Mouse (Mus musculus) kidney, embryonic 15.5 days (tissue): ENCODE results near the gene Zfp260. TPM values are rescaled to one million over a fixed set of nuclear protein-coding genes. Genes with fewer than 3 reads are reported as not detected.

Source experiments
- ATAC-seq: fragments of 200-750 bp; cut with Nextera tagmentation; replicated peaks from 2 replicates; pipeline ENCODE4 v1.8.0; 2017; ENCODE audit warnings: moderate TSS enrichment; ENCODE audit not compliant: low FRiP score
- H3K27ac ChIP-seq: fragments of 300-500 bp; sonication (generic); 2 replicates; pipeline ENCODE4 v1.5.1; 2015; ENCODE audit warnings: mild to moderate bottlenecking, inconsistent platforms
- H3K27me3 ChIP-seq: fragments of 300-500 bp; sonication (generic); 2 replicates; pipeline ENCODE4 v1.6.1; 2015; ENCODE audit warnings: inconsistent platforms
- H3K36me3 ChIP-seq: fragments of 300-500 bp; sonication (generic); 2 replicates; pipeline ENCODE4 v1.6.1; 2015; ENCODE audit warnings: inconsistent platforms
- H3K4me1 ChIP-seq: fragments of 300-500 bp; sonication (generic); 2 replicates; pipeline ENCODE4 v1.6.1; 2015; ENCODE audit warnings: inconsistent platforms
- H3K4me2 ChIP-seq: fragments of 300-500 bp; sonication (generic); 2 replicates; pipeline ENCODE4 v1.6.1; 2015; ENCODE audit warnings: moderate library complexity, mild to moderate bottlenecking, inconsistent platforms
- H3K4me3 ChIP-seq: fragments of 300-500 bp; sonication (generic); replicated peaks from 2 replicates; pipeline ENCODE4 v1.5.1; 2015; ENCODE audit warnings: mild to moderate bottlenecking, inconsistent platforms
- H3K9ac ChIP-seq: fragments of 300-500 bp; sonication (generic); 2 replicates; pipeline ENCODE4 v1.6.1; 2015; ENCODE audit warnings: mild to moderate bottlenecking, inconsistent platforms
- H3K9me3 ChIP-seq: fragments of 300-500 bp; sonication (generic); replicated peaks from 2 replicates; pipeline ENCODE4 v1.6.1; 2016; ENCODE audit warnings: inconsistent platforms
- WGBS: fragments of 180-500 bp; shearing (Covaris S2); methylation state at CpG from one replicate; pipeline ENCODE4 v1.1.7; 2015; ENCODE audit warnings: mixed read lengths; 5-methylcytosine and 5-hydroxymethylcytosine counted together
- polyA plus RNA-seq: library from polyadenylated mRNA; unstranded; fragments of >200 nt; fragmentation: Nextera tagmentation; extraction: Ambion mirVana; gene quantifications from 2 replicates; pipeline ENCODE4 v1.2.1, GENCODE M21; 2015

Zfp260 gene
- 109 and 114 TPM in 2 replicates for polyA plus RNA-seq

DNA sequence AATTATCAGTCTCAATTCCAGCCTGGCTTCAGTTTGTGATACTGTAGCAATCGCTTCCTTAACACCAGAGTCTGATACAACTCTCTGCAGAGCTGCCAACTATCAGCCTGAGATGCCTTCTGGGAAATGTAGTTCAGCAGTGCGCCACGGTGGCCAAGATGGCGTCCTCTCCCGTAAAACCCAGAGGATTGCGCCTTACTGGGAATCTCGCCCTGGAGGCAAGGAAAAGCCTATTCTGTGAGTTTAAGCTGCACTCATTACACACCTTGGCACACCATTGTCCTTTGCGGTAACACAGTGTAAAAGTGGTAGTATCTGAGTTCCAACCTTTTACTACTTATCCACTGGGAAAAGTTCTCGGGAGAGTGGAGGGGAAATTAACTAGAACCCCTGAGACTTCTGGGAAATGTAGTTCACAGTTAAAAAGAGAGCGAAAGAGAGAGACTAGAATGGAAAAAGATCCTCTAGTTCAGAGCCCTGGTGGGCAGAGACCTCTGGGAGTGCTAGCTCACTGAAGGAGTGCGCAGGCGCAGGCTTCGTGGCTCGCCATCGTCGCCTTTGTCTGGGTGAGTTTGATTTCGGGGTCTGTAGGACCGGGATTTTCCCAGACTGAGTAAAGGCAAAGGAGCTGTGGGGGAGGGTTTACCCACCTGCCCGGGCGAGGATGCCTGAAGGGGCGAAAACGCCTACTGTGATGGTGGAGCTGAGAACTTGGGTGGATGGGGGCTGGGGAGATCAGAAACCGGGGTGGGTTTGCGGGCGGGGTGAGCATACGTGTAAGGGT, at the start of gene Zfp260:
Gene Zfp260, plus strand, starts transcription at position 132 of the 784 bp plus-strand sequence.
- peak within 1 kb of the TSS; percentile 60 for H3K4me2 ChIP-seq
- no peaks in the 10 kb centered on the region for H3K27me3 ChIP-seq
- peak within 1 kb of the TSS; percentile 74 for H3K9ac ChIP-seq
- H3K36me3 ChIP-seq = peaks cover 20% of the 10 kb centered on the region
- under 1% methylated on average over 26 of the region's 26 CpGs for WGBS
- H3K27ac ChIP-seq = peak within 1 kb of the TSS; percentile 98
- H3K4me1 ChIP-seq = peaks cover 15% of the 10 kb centered on the region
- H3K4me3 ChIP-seq = peak within 1 kb of the TSS; percentile 74
- ATAC-seq = peak; percentile 85
- no peaks in the 10 kb centered on the region for H3K9me3 ChIP-seq

GRCm38 (mm10) chr7:30048126-30048525, 46.5 kb upstream of the Zfp260 start:
- no peak overlapping the region for H3K9ac ChIP-seq
- H3K9me3 ChIP-seq = no peaks in the 10 kb centered on the region
- ATAC-seq = no peak
- no peaks in the 10 kb centered on the region for H3K27me3 ChIP-seq
- WGBS = 84% methylated on average over 4 of the region's 4 CpGs
- H3K27ac ChIP-seq = no peak overlapping the region
- no peak overlapping the region for H3K4me3 ChIP-seq
- H3K36me3 ChIP-seq = no peaks in the 10 kb centered on the region
- H3K4me1 ChIP-seq = peaks cover 19% of the 10 kb centered on the region
- H3K4me2 ChIP-seq = no peak overlapping the region

DNA sequence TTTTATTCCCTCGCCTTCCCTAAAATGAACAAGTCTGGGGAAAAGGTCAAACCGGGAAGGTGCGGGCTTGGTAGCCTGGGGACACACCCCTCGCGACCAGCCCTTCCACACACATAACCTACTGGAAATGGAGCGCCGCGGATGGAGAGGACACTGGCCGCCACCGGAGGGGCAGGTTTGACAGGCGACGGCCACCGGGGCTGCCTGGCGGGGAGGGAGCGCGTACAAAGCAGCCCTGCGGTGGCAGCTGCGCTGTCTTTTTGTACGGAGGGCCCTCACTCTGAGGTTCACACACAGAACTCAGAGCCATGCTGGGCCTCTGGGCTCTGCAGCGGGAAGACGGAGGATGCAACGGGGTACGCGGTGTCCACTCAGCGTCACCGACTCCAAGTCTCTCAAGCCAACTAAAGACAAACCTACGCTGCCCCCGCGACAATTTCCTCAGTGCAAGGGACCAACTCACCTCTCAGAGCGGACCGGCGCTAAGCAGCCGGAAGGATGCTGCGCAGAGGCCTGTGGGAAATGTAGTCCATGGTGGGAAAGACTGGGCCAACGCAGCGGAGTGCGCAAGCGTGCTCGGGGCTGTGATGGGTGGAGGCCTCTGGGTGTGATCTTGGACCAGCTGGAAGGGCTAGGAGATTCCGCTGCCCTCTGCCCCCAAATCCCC, 43.6 kb upstream of the Zfp260 start, which contains the start of gene Zfp14:
Gene Zfp14, minus strand, starts transcription at position 499 of the 667 bp plus-strand sequence.
- Histone ChIP-seq H3K9ac (peak within 1 kb of the TSS; percentile 63), H3K9me3 (no peaks in the 10 kb centered on the region), H3K4me1 (peaks cover 16% of the 10 kb centered on the region), H3K4me3 (peak within 1 kb of the TSS; percentile 72), H3K27me3 (no peaks in the 10 kb centered on the region), H3K27ac (peak within 1 kb of the TSS; percentile 86), H3K4me2 (peak within 1 kb of the TSS; percentile 87), H3K36me3 (peaks cover 11% of the 10 kb centered on the region)
- peak; percentile 99 for ATAC-seq
- WGBS = 0% methylated on average over 40 of the region's 40 CpGs

- peaks cover 16% of the 10 kb centered on the region for H3K4me1 ChIP-seq
- H3K4me3 ChIP-seq = no peak overlapping the region
- H3K4me2 ChIP-seq = no peak overlapping the region
- WGBS = 6% methylated on average over 3 of the region's 3 CpGs
- peak overlapping the region; percentile 37; the same call in 1 of the 2 replicates for H3K27ac ChIP-seq
- H3K9ac ChIP-seq = no peak overlapping the region
- H3K9me3 ChIP-seq = no peaks in the 10 kb centered on the region
- peaks cover 30% of the 10 kb centered on the region for H3K36me3 ChIP-seq
- no peak for ATAC-seq
- no peaks in the 10 kb centered on the region for H3K27me3 ChIP-seq
Observed at GRCm38 (mm10) chr7:30053591-30053990, 41.0 kb upstream of the Zfp260 start.

GRCm38 (mm10) chr7:30060341-30060740, 34.2 kb upstream of the Zfp260 start:
- H3K36me3 ChIP-seq = peaks cover 72% of the 10 kb centered on the region
- no peak for ATAC-seq
- H3K4me3 ChIP-seq = no peak overlapping the region
- no peak overlapping the region for H3K4me2 ChIP-seq
- H3K4me1 ChIP-seq = peaks cover 10% of the 10 kb centered on the region
- no peak overlapping the region for H3K27ac ChIP-seq
- 41% methylated on average over 6 of the region's 6 CpGs for WGBS
- H3K9ac ChIP-seq = no peak overlapping the region
- H3K27me3 ChIP-seq = no peaks in the 10 kb centered on the region
- H3K9me3 ChIP-seq = no peaks in the 10 kb centered on the region

DNA sequence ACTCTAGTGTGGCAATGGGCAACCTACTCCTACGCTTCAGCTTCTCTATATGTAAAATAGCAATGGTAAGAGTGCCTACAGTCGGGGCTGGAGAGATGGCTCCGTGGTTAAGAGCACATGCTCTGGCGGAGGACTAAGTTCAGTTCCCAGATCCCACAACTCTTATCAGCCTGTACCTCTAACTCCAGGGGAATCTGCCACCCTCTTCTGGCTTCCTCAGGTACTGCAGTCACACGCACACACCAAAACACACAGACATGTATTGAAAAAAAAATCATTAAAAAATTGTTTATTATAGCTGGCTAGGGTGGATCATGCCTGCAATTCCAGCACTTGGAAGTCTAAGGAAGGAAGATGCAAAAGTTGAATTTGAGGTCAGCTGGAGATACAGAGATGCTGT, 32.1 kb upstream of the Zfp260 start:
- Histone ChIP-seq H3K4me3 (no peak overlapping the region), H3K9ac (no peak overlapping the region), H3K36me3 (peaks cover 66% of the 10 kb centered on the region), H3K4me2 (no peak overlapping the region), H3K9me3 (no peaks in the 10 kb centered on the region), H3K27me3 (no peaks in the 10 kb centered on the region), H3K4me1 (peaks cover 10% of the 10 kb centered on the region), H3K27ac (no peak overlapping the region)
- no peak for ATAC-seq
- WGBS = 92% methylated on average over 5 of the region's 5 CpGs

DNA sequence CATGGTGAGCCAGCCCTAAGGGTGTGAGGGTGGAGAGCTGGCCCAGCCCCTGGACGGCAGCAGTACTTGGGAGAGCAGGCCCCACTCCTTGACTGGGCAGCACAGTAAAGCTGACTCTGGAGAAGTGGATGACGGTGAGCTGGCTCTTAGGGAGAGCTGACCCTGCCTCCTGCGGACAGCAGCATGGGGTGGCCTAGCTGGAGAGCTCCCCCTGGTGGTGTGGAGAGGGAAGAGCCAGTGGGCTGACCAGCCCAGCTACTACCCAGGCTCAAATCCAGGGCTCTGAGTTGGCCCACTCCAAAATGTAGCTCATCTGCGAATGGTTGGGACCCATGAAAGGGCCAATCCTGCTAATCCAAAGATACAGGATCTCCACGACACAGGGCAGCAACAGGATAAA, 30.0 kb upstream of the Zfp260 start:
- Histone ChIP-seq H3K4me2 (no peak overlapping the region), H3K4me1 (peaks cover 4% of the 10 kb centered on the region; the same call in 1 of the 2 replicates), H3K4me3 (no peak overlapping the region), H3K9ac (no peak overlapping the region), H3K36me3 (peaks cover 66% of the 10 kb centered on the region), H3K27me3 (no peaks in the 10 kb centered on the region), H3K27ac (no peak overlapping the region), H3K9me3 (no peaks in the 10 kb centered on the region)
- no peak for ATAC-seq
- WGBS = 83% methylated on average over 5 of the region's 5 CpGs

DNA sequence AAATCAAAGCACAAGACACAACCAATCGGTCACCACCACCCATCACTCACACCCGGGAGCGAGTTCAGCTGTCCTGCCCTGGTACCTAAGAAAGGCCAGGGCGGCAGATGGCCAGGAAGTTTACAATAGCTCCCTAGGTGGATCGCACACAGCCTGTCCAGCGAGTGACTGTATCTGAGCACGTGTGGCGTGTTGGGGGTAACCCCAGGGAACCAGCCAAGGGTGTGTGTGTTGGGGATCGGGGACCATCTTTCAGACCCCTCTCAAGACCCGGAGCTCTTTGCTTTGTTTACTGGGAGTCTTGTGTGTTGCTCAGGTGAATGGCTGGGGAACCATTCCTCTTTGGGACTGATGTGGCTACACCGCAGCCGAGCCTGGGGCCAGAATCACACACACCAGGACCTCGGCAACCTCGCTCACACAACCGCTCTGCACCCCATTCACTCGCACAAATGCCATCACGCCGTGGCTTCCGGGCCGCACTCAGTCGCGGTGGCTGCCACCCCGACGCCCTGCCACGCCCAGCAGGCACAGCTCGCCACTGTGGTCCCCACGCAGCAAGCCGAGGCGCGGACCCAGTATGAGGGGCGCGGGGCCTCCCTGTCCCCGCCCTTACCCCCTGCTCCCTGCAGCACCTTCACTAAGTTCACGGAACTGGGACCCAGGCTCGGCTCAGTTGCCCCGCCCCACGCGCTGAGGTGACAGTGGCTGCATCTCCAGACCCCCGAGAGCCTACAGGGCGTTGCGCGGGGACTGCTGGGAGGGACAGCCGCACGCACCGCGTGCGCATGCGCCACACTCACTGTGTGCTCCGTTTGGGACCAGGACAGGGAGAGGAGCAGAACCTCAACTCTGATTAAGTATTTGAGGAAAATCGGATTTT, 22.2 kb upstream of the Zfp260 start, which contains the start of gene Zfp82:
Gene Zfp82, minus strand, starts transcription at position 755 of the 883 bp plus-strand sequence.
- peak; percentile 93 for ATAC-seq
- Histone ChIP-seq H3K4me2 (peak within 1 kb of the TSS; percentile 94), H3K9me3 (no peaks in the 10 kb centered on the region), H3K4me3 (peak within 1 kb of the TSS; percentile 70), H3K27ac (peak within 1 kb of the TSS; percentile 52), H3K9ac (peak within 1 kb of the TSS; percentile 68), H3K27me3 (no peaks in the 10 kb centered on the region), H3K4me1 (peaks cover 8% of the 10 kb centered on the region), H3K36me3 (peaks cover 35% of the 10 kb centered on the region)
- under 1% methylated on average over 50 of the region's 50 CpGs for WGBS

- ATAC-seq = no peak
- H3K9me3 ChIP-seq = 0 out of 2 replicates have a peak, but pooled peaks cover 3% of the 10 kb centered on the region
- no peak overlapping the region for H3K27ac ChIP-seq
- H3K4me2 ChIP-seq = no peak overlapping the region
- WGBS = 85% methylated on average over 9 of the region's 9 CpGs
- H3K4me1 ChIP-seq = peaks cover 26% of the 10 kb centered on the region
- peaks cover 45% of the 10 kb centered on the region for H3K36me3 ChIP-seq
- no peak overlapping the region for H3K9ac ChIP-seq
- H3K27me3 ChIP-seq = no peaks in the 10 kb centered on the region
- H3K4me3 ChIP-seq = no peak overlapping the region
Observed at GRCm38 (mm10) chr7:30086524-30086923, 8.1 kb upstream of the Zfp260 start.

DNA sequence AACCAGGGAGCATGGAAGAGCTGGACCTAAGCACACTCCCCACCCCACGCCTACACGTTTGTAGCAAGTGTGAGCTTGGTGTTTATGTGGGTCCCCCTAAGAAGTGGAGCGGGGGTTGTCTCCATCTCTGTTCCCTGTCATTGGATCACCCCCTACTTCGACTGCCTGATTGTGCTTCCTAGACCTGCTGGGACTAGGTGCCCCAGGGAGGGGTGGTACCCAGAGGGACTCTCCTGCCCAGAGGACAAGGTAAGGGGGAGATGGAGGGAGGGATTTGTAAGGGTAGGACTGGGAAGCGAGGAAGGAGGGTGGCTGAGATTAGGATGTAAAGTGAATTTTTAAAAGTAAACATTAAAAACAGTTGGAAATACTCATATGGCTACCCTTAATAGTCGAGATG, 5.2 kb upstream of the Zfp260 start:
- ATAC-seq = no peak
- peak overlapping the region; percentile 69 for H3K4me2 ChIP-seq
- H3K9ac ChIP-seq = peak overlapping the region; percentile 60
- H3K4me3 ChIP-seq = peak overlapping the region; percentile 61
- no peaks in the 10 kb centered on the region for H3K27me3 ChIP-seq
- H3K9me3 ChIP-seq = 0 out of 2 replicates have a peak, but pooled peaks cover 3% of the 10 kb centered on the region
- peaks cover 26% of the 10 kb centered on the region for H3K36me3 ChIP-seq
- 13% methylated on average over 6 of the region's 6 CpGs for WGBS
- peak overlapping the region; percentile 81; the same call in 1 of the 2 replicates for H3K27ac ChIP-seq
- peaks cover 32% of the 10 kb centered on the region for H3K4me1 ChIP-seq

- Histone ChIP-seq H3K4me1 (peaks cover 33% of the 10 kb centered on the region), H3K36me3 (peaks cover 17% of the 10 kb centered on the region), H3K9ac (peak within 1 kb of the TSS; percentile 60), H3K9me3 (no peaks in the 10 kb centered on the region), H3K27me3 (no peaks in the 10 kb centered on the region), H3K4me3 (peak within 1 kb of the TSS; percentile 61), H3K4me2 (peak within 1 kb of the TSS; percentile 69), H3K27ac (peak within 1 kb of the TSS; percentile 81)
- WGBS = under 1% methylated on average over 40 of the region's 40 CpGs
- peak; percentile 91 for ATAC-seq
Observed at GRCm38 (mm10) chr7:30090092-30090969, 4.2 kb upstream of the Zfp260 start, which contains the start of the genes Gm26920 and Zfp566. TSS of gene Gm26920 (minus strand) at chr7:30090410. TSS of gene Zfp566 (minus strand) at chr7:30090527.
